Mouse (Mus musculus) adrenal gland, adult 18-20 months (tissue): Measurements from ENCODE around the gene Hacd2. TPM values are rescaled to one million over a fixed set of nuclear protein-coding genes. Genes with fewer than 3 reads are reported as not detected.

Experiments used
- DNase-seq, 2 experiments: peaks; one replicate each; pipeline ENCODE4 v3.0.0; 2021 to 2022; ENCODE audit warnings: low spot score in 2 of 2
- total RNA-seq, 2 experiments: library from RNA; stranded (reverse); gene quantifications; 1 replicate in 1 of 2; 2 replicates in 1 of 2; pipeline ENCODE4 v1.2.3; 2021

Gene Hacd2
- total RNA-seq, 2 experiments from 2014 or later: 63.6 to 64.9 TPM

GRCm38 (mm10) chr16:35110410-35111142 is 88.3 kb downstream of the Hacd2 start:
- peak; percentile 82 to 87 for DNase-seq

GRCm38 (mm10) chr16:35111143-35111620 is 89.0 kb downstream of the Hacd2 start:
- DNase-seq: no peak

GRCm38 (mm10) chr16:35113496-35113895 is 91.3 kb downstream of the Hacd2 start:
- DNase-seq: no peak

DNA sequence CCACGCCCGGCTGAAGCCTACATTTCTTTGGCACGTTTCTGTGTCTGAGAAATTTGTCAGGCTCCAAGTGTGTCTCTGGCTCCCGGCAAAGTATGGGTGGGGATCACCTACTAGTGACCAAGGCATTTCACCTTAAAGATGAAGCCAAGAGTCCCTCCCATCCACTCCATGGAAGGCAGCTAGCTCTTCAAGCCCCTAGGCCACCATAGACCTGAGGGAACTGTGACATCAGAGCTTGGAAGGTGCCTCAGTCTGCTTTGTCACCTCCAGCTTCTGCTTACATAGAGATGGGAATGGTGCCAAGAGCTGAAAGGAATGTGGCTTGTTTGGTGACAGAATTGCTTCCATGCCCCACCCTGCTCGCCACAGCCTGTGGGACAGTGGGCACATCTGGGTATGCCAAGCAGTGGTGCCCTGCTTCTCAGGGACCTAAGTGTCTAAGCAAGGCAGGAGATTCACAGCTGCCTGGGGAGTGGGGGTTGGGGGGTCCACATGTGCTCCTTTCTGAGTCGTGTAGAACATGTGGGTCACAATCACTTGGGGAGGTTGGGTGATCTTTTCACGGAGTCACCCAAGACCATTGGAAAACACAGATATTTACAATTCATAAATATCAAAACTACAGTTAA is 94.2 kb downstream of the Hacd2 start:
- DNase-seq: peak in 1 of 2 experiments; percentile 3

DNA sequence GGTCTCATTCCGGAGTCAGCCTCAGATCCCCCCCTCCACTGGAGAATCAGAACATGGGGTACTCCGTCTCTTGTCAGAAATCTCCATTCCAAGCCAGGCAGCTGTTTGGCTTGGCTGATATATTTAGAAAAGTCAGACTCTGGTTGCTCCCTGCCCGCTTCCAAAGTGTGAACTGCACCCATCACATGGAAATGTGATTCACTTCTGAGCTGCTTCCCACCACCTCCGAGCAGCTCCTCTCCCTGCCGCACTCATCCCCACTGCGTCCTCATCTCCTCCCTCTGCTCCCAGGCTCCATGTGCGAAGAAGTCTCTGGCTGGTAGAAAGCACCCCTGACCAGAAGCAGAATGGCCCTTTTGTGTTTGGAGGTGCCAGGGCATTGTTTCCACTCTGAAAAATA is 95.2 kb downstream of the Hacd2 start:
- no peak for DNase-seq

DNA sequence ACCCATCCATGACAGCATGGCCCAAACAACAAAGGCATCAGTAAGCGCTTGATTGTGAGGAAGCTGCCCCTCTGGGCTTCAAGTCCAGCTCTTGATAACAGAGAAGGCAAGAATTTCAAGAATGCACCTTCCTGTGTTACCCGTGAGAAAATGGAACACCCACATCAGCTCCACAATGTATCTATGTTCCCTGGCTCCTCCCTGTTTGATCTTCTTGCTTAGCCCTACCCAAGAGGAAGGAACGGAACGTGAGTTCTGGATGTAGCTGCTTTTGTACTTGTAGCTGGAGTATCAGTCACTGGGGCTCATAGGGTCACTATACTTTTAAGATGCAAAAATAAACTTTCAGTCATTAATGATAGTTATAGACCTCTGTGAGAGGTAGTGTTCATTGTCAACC is 98.4 kb downstream of the Hacd2 start:
- no peak for DNase-seq

DNA sequence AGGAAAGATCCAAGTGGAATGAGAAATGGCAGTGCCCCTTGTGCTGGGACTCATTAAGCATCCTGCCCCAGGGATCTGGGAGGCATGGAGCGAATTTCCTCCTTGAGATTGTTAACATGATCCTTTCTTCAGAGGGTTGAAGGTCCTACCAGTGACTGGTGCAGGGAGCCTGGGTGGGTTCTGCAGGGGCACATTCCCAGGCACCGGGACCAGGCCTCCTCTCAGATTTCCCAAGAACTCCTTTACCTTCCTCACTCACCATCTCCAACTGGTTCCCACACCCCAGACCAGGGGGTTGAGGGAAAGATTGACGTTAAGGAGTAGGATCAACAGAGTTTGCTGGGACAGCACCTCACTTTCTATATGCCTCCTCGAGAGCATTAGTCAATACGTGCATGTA is 105.0 kb downstream of the Hacd2 start:
- DNase-seq: no peak

GRCm38 (mm10) chr16:35130172-35130571 is 107.9 kb downstream of the Hacd2 start:
- no peak for DNase-seq

DNA sequence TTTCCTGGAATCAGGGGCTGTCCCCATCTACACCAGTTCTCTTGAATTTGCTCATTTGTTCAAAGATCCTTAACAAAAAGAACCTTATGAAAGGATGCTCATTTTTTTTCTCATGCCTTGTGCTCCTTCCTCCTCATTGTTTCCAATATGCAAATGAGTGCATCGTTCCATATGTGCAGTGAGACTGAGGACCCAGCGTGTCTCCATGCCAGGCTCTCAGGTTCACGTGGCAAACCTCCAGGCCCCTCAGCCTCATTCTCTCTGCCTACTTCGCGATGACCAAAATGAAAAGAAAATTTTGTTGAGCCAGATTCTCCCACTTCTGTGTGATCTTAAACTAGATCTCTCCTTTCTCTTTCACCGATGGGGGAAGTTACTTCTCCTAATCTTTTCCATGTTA is 117.2 kb downstream of the Hacd2 start:
- no peak for DNase-seq

- DNase-seq: peak in 1 of 2 experiments; percentile 13
Measured at GRCm38 (mm10) chr16:35139873-35140619, 117.8 kb downstream of the Hacd2 start.

DNA sequence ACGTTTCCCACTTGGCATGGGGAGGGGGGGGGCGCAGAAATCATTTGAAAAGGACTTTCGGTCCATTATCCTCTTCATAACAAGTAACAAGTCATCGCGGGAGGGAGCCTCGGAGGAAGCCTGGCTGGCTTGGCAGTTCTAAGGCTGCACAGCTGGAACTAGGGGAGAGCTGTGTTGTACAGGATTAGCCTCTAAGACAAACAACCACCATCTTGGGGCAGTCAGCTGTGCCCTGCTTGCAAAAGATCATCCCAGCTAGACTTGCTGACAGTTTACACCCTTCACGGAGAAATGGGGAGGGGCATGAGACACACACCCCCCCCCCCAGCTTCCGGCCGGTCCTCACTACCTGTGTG is 118.4 kb downstream of the Hacd2 start:
- DNase-seq: no peak

DNA sequence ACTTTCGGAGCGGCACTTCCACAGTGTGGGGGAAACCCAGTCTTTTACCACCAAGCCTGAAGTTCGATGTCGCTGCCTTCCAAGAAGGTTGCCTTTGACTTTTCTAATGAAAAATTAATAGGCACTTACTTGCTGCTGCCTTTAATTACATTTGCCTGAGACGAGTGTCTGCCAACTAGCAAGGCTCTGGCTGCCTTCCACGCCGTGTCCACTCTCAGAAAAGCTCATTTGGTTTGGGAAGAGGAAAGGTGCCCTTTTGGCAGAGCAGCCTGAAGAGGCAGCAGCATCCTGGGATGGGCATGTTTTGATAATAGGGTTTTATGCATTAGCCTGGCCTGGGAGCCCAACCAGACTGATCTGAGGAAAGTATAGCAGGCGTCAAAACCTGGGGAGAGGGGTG is 119.6 kb downstream of the Hacd2 start:
- DNase-seq: no peak

- DNase-seq: no peak
Measured at GRCm38 (mm10) chr16:35146153-35146552, 123.9 kb downstream of the Hacd2 start.

DNA sequence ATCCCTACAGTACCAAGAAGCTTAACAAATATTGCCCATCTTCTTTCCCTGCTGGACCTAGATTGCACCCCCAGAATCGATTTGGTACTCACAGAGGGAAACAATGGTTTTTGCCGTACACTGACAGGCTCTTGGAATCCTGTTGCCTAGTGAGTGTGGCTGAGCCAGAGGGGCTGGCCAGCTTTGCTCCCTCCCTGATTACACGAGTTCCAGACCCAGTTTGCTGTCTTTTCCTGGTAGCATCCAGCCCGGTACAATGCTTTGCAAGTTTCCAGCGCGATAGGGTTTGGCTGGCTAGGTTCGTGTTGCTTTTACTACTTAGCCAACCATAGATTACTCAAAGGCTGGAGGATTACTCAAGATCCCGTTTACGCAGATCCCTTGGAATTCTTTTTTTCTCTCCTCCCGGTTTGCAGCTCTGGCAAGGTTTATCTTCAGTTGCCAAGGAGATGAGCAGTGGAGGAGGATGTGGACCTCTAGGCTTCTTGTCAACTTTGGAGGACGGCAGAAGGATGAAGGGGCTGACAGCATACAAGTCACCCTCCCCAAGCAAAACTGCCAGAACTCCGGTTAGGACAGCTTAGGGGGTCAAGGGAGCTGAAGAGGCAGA is 131.0 kb downstream of the Hacd2 start:
- DNase-seq: no peak

DNA sequence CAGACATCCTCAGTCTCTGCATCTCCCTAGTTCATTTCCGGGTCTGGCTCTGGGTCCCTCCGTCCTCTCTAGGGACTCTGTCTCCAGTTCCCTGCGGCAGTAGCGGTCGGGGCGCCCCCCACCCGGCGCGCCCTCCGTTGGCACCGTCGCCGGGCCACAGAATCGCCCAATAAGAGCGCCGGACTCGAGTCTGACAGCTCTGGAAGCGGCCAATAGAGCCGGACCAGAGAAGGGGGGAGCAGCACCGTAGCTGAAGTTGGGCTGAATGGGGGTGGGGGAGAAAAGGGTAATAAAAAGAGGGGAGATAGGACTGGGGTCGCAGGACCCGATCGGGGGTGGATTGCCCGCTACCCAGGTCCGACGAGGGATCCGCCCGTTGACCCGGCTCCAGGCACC is 132.0 kb downstream of the Hacd2 start:
- DNase-seq: peak in 1 of 2 experiments; percentile 9

GRCm38 (mm10) chr16:35154641-35155390 is 132.6 kb downstream of the Hacd2 start, which contains the start of gene Adcy5:
Gene Adcy5 (plus strand): TSS chr16:35154877.
- DNase-seq: peak; percentile 26 to 46

DNA sequence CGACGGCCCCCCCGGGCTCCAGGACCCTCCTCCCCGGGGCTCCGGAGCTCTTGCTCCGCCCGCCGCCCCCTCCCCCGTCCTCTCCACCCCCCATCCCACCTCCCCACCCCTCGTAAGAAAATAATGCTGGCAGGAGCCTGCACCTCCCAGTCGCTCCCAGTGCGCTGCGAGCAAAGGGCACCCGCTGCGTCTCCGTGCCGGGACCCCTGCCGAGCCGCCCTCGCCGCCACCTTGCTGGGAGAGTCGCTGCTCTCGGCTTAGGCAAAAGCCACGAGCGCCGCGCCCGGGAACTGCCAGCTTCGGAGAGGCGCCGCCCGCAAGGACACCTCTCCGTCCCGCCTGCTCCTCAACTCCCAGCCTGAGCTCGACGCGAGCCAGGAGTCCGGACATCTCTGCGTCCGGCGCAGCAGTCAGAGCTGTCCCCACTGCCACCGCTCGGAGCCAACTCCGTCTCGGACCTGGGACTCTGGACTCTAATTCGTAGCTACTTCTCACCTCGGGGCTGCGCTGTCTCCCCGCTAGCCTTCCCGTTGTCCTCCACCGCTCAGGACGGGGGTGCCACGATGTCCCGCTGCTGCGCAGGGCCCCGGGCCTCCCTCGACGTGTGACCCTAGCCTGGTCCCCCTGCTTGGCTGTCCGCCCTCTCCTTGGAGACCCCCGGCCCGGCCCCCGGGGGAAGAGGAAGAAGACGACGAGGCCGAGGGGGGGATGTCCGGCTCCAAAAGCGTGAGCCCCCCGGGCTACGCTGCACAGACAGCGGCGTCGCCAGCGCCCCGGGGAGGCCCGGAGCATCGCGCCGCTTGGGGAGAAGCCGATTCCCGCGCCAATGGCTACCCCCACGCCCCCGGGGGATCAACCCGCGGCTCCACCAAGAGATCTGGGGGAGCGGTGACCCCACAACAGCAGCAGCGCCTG is 133.4 kb downstream of the Hacd2 start:
- DNase-seq: peak; percentile 40 to 45

DNA sequence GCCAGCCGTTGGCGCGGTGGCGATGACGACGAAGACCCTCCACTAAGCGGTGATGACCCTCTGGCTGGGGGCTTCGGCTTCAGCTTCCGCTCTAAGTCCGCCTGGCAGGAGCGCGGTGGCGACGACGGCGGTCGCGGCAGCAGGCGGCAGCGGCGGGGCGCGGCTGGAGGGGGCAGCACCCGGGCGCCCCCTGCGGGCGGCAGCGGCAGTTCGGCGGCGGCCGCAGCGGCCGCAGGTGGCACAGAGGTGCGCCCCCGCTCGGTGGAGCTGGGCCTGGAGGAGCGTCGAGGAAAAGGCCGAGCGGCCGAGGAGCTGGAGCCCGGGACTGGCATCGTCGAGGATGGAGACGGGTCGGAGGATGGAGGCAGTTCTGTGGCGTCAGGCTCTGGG is 134.1 kb downstream of the Hacd2 start:
- peak; percentile 39 to 62 for DNase-seq

DNA sequence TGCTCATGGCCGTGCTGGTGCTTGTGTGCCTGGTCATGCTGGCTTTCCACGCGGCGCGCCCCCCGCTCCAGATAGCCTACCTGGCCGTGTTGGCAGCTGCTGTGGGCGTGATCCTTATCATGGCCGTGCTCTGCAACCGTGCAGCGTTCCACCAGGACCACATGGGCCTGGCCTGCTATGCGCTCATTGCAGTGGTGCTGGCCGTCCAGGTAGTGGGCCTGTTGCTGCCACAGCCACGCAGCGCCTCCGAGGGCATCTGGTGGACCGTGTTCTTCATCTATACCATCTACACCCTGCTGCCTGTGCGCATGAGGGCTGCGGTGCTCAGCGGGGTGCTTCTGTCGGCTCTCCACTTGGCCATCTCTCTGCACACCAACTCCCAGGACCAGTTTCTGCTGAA is 134.6 kb downstream of the Hacd2 start:
- no peak for DNase-seq
